Mouse (Mus musculus) lung, postnatal 36 days (tissue): ENCODE results near the gene Cbfa2t3.

Experiments
- DNase-seq: peaks from one replicate; pipeline ENCODE4 v3.0.0; 2022; ENCODE audit warnings: mixed read lengths

Gene Cbfa2t3

DNA sequence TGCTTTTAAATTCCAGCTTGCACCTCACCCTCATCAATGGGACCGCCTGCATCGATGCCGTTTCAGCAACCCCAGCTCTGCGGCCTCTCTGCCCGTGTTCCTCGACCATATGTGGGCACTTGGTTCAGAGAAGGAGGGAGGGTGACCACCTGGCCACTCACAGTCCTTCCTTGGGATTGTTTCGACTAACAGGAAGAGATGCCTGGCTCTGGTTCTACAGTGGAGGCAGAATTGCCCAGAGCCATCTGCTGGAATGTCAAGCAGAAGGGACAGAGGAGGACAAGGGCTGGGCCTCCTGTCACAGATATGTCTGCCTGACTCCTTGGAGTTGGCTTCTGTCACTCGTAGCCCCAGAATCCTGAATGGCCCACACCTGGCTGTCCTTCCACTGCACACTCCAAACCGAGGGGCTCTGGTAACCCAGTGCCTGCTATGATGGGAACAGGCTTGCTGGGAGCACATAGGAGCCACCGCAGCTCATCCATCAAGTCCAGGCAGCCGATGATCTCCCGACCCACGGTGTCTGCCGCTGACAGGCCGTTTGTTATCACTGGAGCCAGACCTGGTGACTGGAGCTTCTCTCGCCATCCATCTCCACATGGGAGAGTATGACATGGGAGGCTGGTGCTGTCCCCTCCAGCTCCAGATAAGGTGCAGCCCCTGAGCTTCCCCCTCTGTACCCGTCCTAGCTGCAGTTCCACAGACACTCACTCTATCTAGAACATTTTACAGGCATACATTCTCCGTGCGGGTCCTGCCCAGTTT lies 13.6 kb downstream of the Cbfa2t3 start:
- DNase-seq: no peak

DNA sequence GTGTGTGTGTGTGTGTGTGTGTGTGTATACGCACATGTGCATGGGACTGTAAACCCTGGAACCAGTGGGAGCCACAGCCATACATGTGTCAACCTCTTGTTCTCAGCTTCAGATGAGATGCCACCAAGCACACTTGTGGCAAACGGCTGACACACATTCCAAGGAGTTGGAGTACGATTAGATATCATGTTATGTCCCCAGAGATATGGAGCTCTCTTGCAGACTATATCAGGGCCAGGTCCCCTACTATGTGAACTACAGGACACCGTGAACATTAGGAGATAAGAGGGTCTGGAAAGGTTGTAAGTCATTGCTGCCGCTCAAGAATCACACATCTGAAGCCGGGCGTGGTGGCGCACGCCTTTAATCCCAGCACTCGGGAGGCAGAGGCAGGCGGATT lies 16.1 kb downstream of the Cbfa2t3 start:
- DNase-seq: no peak

DNA sequence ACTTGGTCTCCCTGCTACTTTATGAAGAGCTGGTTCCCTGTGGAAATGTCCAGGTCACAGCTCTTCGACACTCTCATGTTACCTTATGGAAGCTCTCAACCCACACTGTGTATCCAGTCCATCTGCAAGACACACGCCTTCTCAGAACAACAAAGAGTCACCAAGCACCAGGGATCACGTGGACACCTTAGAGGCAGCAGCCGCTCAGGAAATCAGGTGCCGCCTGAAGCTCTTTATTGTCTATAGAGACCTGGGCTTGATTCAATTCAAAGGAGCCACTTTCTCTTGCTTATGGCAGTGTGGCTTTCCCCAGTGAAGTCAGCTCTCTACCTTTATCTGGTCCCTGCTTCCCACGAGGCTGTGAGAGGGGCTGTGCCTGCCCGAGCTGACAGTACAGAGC lies 18.7 kb downstream of the Cbfa2t3 start:
- no peak for DNase-seq

DNA sequence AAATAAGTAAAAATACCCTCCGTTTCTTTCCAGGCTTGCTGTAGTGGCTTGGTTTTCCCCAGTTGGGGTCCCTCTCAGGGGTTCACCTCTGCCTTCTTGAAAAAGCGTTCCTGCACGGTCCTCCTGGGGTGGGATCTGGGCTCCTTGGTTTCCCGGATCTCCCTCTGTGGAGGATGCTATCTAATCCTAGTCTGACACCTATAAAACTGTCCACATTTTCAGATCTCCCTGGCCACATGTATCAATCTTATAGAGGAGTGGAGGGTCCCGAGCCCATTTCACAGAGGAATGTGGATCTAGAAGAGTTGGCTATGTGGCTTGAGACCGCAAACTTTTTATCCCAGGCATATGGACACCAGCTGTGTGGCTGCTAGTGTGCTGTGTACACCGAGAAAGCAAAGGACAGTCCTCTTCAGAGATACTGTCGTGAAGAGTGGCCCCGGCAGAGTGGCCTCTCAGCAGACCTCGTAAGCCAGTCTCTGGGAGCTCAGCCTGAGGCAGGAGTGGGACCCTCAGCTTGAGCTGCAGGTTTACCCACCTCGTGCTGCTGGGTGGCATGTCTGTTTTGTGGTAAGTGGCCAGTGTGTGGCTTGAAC lies 19.5 kb downstream of the Cbfa2t3 start:
- DNase-seq: no peak

DNA sequence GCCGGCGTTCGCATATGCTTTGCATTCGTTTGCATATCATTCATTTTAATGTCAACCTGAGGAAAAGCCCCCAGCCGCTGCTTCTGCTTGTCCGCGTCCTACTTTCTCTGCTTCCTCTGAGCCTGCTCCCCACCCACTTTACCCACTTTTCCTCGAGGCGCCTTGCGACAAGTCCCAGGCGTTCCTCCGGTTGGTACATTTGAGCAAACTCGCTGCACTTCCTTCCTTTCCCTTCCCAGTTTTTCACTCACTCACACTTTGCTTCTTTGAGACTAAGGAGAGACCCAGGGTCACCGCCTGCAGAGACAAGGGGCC lies 20.1 kb downstream of the Cbfa2t3 start:
- DNase-seq: peak; percentile 83

DNA sequence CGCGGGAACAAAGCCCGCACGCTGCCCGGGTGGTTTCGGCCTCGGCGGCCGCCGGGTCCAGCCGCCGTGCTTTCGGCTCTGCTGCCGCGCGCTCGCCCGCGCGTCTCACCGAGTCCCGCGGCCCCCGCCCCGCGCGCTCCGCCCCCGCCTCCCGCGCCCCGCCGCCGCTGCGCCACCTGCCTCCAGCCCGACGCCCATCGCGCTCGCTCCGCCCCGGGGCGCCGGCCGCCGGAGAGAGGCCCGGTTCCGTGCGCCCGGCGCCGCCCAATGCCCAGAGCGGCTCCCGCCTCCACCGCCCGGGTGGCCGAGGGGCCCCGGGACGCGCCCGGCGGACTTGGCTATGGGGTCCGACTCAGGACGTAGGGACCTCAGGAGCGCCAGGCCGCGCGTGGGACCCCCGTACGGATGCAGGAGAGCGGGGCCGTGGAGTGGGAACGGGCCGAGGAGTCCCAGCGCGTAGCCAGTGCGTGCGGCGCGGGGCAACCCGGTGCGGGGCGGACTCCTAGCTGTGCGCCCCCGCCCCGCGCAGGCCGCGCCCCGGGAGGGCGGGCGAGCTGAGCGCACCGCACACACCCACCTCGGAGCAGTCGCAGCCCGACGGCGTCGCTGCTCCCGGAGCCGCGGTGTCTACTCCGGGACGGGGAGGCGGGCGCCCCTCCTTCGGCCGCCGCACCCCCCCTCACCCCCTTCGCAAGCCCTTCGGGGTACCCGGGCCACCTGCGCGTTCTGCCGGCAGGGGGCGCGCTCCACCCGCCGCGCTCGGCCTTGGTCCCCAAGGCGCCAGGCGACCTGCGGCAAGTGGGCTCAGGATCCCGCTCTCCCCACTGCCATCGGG lies 20.6 kb downstream of the Cbfa2t3 start:
- DNase-seq: peak; percentile 81

DNA sequence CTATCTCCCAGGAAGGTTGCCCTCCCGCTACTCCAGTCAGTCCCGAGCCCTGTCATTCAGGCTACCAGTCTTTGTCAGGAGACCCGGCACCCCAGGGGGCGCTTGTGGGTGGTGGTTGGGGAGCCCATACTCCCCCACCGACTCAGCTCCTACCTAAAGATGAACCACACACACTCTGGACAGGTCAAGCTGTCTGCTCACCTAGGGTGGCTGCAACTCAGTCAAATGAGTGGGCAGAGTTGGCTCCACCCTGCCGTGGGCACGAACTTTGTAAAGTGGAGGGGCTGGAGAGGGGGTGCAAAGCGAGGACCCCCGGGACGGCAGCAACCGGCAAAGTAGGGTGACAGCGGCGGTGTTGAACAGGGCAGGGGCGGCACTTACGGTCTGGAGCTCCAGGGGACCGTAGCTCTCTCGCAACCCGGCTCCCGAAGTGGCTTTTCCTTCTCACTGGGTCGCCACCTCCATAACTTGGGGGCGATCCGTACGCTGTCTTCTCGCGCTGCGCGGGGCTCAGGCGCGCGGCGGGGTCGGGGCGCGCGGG lies 21.4 kb downstream of the Cbfa2t3 start:
- no peak for DNase-seq

DNA sequence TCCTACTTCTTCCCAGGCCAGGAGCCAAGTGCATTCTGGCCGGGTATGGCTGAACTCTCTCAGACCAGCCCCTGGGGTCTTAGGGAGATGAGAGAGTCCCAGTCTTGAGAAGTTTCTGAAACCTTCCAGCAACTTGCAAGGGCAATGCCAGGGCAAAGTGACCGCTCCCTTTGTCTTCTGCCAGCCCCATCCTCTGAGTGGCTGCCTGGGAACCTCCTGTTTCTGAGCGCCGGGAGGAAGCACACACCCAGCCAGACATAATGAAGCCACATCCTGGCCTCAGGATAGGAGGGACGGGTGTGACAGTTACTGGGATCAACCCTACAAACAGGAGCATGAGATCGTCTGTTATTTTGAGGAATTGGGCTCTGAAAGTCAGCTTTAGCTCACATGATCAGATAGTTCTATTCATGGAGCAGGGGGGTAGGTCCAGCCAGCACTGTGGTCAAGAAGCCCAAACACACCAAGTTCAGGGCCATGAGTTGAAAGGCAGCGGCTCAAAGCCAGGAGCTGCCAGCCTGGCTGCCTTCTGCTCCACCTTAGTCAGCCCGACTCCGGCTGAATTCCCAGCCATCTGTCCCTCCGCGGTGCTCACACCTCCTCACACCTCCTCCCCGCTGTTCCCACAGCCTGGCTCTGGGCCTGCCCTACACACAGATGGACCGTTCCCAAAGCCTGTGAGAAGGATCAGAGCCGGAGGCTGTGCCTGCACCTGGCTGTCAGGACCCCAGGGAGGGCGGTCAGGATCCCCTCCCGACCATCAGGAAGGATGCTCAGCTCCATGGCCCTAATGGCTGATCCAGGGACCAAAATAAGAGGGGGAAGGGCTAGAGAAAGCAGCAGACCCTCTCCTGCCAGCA lies 22.1 kb downstream of the Cbfa2t3 start:
- DNase-seq: peak; percentile 88

DNA sequence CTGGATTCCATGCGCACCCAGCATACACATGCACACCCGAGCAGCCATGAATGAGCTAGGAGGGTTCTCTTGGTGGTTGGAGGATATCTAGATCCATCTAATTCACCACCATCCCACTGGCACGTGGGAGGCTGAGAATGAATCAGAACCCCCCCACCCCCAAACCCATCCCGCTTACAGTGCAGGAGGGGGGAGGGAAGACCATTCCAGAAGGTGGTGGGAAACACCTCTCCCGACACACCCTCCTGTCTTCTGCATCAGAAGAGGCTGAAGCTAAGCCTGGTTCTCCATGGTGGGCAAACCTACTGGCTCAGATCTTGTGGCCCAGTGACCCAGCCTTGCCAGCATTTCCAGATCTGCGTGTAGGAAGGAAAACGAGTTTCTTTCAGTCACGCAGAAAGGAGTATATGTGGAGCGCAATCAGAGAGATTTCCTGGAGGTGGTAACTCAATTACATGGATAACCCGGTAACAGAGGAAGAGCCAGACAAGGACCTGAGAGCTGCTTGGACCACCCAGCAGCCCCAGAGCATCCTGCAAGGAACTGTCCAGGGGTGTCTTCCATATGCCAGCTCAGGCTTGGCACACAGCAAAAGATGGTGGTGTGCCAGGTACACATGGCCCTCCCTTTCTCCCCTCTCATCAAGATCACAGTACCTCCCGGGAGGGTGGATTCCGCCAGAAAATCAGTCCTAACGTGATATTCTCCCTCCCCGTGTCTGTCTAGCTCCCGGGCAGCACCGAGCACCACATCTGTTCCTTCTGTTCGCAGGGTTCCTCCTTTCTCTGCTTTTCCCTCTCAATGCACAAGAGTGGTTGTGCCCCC lies 23.1 kb downstream of the Cbfa2t3 start:
- DNase-seq: no peak

DNA sequence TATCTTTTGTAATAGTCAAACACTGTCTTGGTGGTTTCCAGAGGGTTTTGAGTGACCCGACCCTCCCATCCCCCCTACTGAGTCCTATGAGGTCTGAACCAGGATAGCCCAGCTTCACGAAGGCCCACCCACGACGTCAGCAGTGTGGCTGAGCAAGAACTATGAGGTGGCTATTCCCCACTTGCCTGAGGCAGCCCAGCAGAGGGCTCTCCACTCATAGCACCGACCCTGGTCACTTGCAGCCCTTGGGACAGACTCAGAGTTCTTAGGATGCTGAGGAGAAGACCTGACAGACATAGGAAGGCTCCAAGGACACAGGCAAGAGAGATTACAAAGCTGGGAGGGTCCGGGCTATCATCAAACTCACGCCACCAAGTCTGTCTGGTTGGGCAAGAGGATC lies 23.9 kb downstream of the Cbfa2t3 start:
- DNase-seq: no peak

DNA sequence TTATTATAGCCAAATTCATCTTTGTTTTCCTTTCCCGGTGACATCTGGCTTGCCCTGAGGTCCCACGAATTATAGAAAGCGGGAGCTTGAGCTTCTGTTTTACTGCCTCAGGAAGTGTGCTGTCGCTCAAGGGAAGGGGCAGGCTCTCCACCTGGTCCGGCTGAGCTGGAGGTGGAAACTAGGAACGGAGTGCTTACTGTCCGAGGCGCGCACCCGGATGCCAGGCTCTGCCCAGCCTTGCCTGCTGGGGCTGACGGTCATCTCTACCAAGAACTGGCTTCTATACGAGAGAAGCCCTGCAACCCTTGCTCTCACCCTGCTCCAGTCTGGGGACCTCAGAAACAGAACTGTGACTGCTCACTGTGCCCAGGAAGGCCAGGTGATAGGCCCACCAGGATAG lies 24.9 kb downstream of the Cbfa2t3 start:
- no peak for DNase-seq

DNA sequence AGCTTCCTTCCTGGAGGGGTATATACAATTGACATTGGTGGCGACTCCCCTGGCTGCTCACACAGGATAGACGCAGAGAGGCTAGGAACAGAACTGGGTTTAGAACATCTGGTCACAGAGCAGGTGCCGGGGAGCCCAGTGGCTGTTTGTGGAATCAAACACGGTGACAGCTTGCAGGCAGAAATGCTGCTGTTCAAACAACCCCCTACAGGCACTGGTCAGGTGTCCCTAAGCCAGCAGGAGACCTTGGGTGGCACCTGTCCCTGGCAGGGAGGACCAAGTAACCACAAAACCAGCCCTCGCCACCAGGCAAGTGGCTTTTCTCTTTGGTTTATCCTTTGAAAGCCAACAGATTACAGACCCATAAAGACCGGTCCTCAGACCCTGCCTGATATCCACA lies 27.0 kb downstream of the Cbfa2t3 start:
- DNase-seq: no peak

DNA sequence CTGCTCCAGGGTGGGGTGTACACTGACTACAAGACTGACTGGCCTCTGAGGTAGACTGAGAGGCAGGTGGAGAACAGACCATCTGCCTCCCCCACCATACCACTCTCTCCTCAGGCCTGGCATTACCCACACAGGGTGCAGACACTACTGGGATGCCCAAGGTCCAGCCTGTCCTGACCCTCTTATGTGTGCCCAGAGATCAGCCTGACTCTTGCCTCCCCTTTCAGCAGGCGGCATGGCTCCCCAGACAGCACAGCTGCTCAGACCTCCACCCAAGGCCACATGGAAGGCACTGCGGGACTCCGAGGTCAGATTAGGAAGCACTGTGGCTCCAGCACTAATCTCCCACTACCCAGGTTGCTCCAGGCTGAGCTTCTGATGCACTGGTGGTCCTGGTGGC lies 28.2 kb downstream of the Cbfa2t3 start:
- DNase-seq: no peak

DNA sequence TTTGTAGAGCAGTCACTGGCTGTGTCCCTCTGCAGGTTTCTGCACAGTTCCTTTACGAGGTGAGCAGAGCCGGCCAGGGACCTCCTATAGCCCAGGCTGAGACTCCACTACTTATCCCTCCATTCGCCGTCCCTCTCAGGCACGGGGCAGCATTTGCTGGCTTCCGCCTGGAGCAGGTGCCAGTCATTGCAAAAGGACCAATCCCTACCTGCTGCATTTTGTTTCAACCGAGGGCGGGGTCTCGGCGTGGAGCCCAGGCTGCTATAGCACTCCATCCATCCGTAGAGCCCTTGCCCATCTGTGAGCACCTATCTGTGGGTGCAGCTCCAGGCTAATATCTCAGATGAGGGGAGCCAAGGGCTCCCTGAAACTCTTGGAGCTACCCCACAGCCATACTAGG lies 28.9 kb downstream of the Cbfa2t3 start:
- DNase-seq: no peak

DNA sequence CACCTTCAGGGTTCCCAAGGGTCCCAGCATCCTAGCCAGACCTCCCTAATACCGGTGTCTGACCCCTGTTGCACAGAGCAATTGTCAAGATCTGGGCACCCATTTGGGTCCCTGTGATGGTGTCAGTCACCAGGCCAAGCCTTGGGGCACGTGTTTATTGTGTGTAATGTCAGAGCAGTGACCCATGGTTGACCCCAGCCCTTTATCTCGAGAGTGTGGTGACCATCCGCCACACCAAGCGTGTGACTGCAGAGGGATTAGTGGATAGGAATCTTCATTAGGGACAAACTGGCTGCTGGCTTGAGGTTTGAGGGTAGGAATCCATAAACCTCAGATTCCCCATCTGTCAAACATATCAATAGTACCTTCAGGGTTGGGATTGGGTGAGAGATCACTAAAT lies 29.5 kb downstream of the Cbfa2t3 start:
- no peak for DNase-seq

DNA sequence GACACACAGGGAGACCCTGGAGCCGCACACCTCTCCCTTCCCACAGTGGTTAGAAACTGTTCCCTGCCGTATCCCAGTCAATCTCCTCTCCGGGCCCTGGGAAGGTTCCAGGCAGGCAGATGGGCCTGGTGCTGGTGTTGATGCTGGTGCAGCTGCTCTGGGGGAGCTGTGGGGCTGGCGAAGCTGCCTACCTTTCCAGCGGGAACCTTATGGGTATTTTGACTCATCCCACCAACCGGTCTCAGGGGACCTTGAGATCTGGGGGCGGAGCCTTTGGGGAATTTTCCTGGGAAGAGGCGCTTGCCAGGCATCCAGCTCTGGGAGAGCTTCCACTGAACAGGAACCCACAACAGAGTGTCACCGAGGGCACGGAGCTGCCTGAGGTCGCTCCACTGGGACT lies 31.1 kb downstream of the Cbfa2t3 start:
- no peak for DNase-seq

DNA sequence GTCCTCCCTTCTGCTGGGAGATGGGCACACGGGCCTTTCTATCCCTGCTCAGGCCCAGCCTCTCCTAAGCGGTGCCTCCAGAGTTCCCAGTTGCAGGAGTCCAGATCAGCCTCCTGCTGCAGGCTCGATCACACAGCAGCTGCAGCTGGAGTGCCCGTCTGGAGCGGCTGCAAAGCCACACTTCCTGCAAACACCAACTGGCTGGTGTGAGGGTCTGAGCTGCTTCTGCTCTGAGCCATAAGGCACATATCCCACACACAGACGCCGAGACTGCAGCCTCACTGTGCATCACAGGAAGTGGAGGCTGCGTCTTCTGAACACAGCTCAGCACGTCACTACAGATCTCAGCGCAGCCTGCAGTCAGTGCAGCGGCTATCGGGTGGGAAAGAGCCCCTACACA lies 32.1 kb downstream of the Cbfa2t3 start:
- DNase-seq: no peak

DNA sequence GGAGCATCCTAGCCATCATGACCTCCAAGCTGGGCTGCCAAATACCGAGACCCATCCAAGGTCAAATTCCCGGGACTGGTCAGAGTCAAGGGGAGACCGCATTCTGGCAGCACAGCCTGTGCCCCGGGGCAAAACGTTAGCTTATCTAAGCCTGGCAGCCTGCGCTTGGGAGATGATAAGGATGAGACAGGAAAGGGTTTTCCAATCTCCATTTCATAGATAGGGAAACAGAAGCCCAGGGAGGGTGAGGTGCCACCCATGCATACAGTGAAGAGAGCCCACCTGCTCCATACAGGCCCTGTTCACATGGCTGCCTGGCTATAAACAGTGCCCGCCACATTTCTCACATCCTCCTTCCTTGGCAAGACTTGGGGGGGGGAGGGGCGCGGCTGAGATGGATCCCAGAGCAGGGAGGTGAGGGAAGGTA lies 32.6 kb downstream of the Cbfa2t3 start:
- peak; percentile 82 for DNase-seq

DNA sequence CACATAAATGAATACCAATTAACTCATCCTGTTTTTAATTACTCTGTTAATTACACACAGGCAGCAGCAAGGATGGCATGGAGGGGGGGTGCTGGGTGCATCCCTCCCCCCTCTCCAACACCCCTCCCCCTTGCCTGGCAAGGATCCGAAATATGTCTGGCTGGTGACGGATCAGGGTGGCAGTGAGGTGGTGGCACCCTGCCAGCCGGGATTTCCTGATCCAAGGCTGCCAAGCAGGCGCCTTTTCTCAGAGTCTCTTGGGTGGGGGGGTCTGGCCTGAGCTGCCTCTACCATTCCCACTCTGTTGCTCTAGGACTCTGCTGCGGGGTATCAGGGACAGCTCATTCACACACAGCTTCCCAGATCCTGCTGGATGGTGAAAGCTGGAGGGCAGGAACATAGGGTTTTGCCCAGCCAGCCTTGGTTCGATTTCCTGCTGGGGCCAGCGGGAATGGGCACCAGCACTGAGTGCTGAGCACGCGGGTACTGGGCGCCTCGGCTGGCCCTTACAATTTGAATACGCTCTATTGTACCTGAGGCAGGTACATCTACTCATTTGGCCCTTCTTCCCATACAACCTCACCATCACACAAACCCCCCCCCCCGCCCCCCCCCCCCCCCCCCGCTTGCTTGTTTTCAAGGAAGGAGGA lies 33.1 kb downstream of the Cbfa2t3 start:
- peak; percentile 92 for DNase-seq

DNA sequence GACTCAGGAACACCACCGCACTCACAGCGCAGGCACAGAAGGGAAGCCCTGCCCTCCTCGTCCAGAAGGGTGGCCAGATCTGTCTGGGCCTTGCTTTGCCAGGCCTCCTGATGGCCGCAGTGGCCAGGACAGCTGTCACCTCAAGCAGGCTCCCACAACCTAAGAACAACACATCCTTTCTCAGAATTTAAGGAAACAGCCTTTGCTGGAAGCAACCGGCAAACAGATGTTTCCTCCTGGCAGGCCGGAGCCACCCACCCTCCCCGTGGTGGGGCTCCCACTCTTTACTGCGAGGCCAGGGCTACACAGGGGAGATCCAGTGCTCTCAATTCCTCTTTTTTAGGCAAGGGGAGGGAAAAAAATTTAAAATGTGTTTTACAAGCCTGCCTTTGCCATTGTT lies 33.7 kb downstream of the Cbfa2t3 start:
- DNase-seq: peak; percentile 80

DNA sequence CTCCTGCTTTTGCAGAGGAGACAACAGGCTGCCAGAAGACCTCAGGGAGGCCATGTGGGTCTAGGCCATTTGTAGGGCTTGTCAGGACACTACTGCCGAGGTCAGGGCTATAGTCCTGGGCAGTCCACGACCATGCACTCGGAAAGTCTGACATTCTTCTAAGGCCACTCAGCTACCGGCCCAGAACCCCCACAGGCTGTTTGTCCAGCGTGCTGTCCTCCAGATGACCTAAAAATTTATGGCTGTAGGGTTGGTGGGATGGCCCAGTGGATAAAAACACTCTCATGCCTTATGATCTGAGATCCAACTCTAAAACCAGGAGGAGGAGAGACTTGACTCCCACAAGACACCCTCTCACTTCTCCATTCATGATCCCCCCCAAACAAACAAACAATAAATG lies 35.2 kb downstream of the Cbfa2t3 start:
- DNase-seq: no peak
